Mouse (Mus musculus): ENCODE results near the gene Epor. TPM values are rescaled to one million over a fixed set of nuclear protein-coding genes. Genes with fewer than 3 reads are reported as not detected.

The Epor gene
- total and polyA plus RNA-seq, 3 experiments: 1.1 to 2.5 (median 1.4) TPM

GRCm38 (mm10) chr9:21948790-21949189, 14.5 kb downstream of the Epor start:
- no peak overlapping the region for H3K27ac ChIP-seq
- intact Hi-C loops (cut with DNase I): no loop called here
- no peaks in the 10 kb centered on the region for H3K4me1 ChIP-seq (ENCODE audit: control insufficient read depth, insufficient read depth, low read length)
- H3K79me2 ChIP-seq (replicated peaks; ENCODE audit: control insufficient read depth, insufficient read depth, low read length): no peaks in the 10 kb centered on the region
- TF ChIP-seq CTCF (IDR thresholded peaks at IDR 0.05) (no peak), POLR2A (IDR thresholded peaks at IDR 0.05; ENCODE audit: insufficient read depth, low read depth, low read length) (no peak), EP300 (IDR thresholded peaks at IDR 0.05; ENCODE audit: insufficient read depth, low read depth, low read length) (no peak)
- DNase-seq: no peak
- no peaks in the 10 kb centered on the region for H3K36me3 ChIP-seq (ENCODE audit: control insufficient read depth, insufficient read depth, low read length)
- H3K4me3 ChIP-seq: no peak overlapping the region
- WGBS: 63% methylated on average over 6 of the region's 6 CpGs
- no peak overlapping the region for H3K9ac ChIP-seq (ENCODE audit: low read depth, low read length)
- H3K27me3 ChIP-seq (ENCODE audit: control insufficient read depth, insufficient read depth, low read length): peaks cover 2% of the 10 kb centered on the region; the same call in 1 of the 2 replicates

DNA sequence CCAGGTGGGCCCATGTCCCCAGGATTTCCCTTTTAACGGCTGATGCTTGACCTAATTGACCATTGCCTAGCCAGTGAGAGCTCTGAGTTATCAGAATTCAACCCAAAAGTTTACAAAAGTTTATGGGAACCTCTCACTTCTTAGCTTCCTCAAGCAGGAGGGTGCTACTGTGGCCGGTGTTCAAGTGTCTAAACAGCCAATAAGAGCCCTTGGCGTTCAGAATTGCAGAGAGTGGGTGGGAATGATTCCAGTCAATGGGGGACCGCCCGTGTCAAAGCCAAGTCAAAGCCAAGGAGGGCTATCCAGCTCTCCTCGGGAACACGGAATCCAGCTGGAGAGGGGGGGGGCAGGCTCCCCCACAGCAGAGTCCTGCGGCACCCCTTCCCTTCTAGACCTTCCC, 15.2 kb downstream of the Epor start:
- Histone ChIP-seq H3K79me2 (replicated peaks; ENCODE audit: control insufficient read depth, insufficient read depth, low read length) (no peaks in the 10 kb centered on the region), H3K36me3 (ENCODE audit: control insufficient read depth, insufficient read depth, low read length) (no peaks in the 10 kb centered on the region), H3K27ac (no peak overlapping the region), H3K4me1 (ENCODE audit: control insufficient read depth, insufficient read depth, low read length) (no peaks in the 10 kb centered on the region), H3K27me3 (ENCODE audit: control insufficient read depth, insufficient read depth, low read length) (peaks cover 5% of the 10 kb centered on the region), H3K4me3 (no peak overlapping the region), H3K9ac (ENCODE audit: low read depth, low read length) (no peak overlapping the region)
- no peak for TF ChIP-seq POLR2A (IDR thresholded peaks at IDR 0.05; ENCODE audit: insufficient read depth, low read depth, low read length)
- no peak for TF ChIP-seq EP300 (IDR thresholded peaks at IDR 0.05; ENCODE audit: insufficient read depth, low read depth, low read length)
- no peak for TF ChIP-seq CTCF (IDR thresholded peaks at IDR 0.05)
- DNase-seq: no peak
- intact Hi-C loops (cut with DNase I): no loop called here
- 46% methylated on average over 8 of the region's 8 CpGs for WGBS

DNA sequence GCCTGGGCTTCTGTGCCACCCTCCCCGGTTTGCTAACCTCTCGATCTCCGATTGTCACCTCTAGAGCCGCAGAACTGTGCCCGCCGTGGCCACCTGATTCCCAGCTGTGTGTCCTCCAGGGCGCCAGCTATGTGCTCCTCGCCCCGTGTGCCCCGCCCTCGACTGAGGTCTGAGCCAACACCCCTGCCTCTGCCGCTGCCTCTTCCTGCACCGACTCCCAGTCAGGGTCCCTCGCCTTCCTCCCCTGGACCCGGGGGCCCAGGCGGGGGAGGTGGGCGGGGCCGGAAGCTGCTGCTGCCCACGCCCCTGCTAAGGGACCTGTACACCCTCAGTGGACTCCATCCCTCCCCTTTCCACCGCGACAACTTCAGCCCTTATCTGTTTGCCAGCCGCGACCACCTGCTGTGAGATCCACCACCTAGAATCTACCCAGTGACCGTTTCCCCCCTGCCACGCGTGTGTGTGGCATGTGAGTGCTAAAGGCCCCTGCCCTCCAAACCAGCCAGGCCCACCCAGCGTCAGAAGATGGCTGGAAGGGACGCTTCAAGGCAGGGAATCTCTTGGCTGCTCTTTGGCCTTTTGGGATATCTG, 15.7 kb downstream of the Epor start:
- TF ChIP-seq POLR2A (IDR thresholded peaks at IDR 0.05; ENCODE audit: insufficient read depth, low read depth, low read length) (no peak), CTCF (IDR thresholded peaks at IDR 0.05) (no peak), EP300 (IDR thresholded peaks at IDR 0.05; ENCODE audit: insufficient read depth, low read depth, low read length) (no peak)
- Histone ChIP-seq H3K79me2 (replicated peaks; ENCODE audit: control insufficient read depth, insufficient read depth, low read length) (no peaks in the 10 kb centered on the region), H3K27me3 (ENCODE audit: control insufficient read depth, insufficient read depth, low read length) (peaks cover 5% of the 10 kb centered on the region), H3K27ac (no peak overlapping the region), H3K4me1 (ENCODE audit: control insufficient read depth, insufficient read depth, low read length) (no peaks in the 10 kb centered on the region), H3K9ac (ENCODE audit: low read depth, low read length) (no peak overlapping the region), H3K4me3 (no peak overlapping the region), H3K36me3 (ENCODE audit: control insufficient read depth, insufficient read depth, low read length) (no peaks in the 10 kb centered on the region)
- WGBS: 8% methylated on average over 28 of the region's 28 CpGs
- intact Hi-C loops (cut with DNase I): no loop called here
- DNase-seq: no peak

DNA sequence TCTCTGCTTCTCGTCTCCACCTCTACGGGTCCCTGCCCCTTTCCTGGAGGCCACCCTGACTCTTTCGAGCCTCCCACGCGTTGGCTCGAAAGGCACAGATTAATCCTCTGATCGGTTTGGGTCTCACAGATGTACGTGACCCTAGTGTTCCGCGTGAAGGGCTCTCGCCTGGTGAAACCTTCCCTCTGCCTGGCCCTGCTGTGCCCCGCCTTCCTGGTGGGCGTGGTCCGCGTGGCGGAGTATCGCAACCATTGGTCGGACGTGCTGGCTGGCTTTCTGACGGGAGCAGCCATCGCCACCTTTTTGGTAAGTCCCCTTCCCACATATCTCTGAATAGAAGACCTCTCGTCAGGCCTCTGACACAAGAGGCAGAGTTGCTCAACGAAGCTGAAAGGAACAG, 19.0 kb downstream of the Epor start:
- no peak for TF ChIP-seq EP300 (IDR thresholded peaks at IDR 0.05; ENCODE audit: insufficient read depth, low read depth, low read length)
- TF ChIP-seq CTCF (IDR thresholded peaks at IDR 0.05): no peak
- TF ChIP-seq POLR2A (IDR thresholded peaks at IDR 0.05; ENCODE audit: insufficient read depth, low read depth, low read length): no peak
- no peaks in the 10 kb centered on the region for H3K79me2 ChIP-seq (replicated peaks; ENCODE audit: control insufficient read depth, insufficient read depth, low read length)
- 15% methylated on average over 23 of the region's 23 CpGs for WGBS
- H3K9ac ChIP-seq (ENCODE audit: low read depth, low read length): no peak overlapping the region
- DNase-seq: no peak
- no peaks in the 10 kb centered on the region for H3K4me1 ChIP-seq (ENCODE audit: control insufficient read depth, insufficient read depth, low read length)
- no peaks in the 10 kb centered on the region for H3K36me3 ChIP-seq (ENCODE audit: control insufficient read depth, insufficient read depth, low read length)
- H3K4me3 ChIP-seq: no peak overlapping the region
- H3K27ac ChIP-seq: no peak overlapping the region
- peaks cover 5% of the 10 kb centered on the region for H3K27me3 ChIP-seq (ENCODE audit: control insufficient read depth, insufficient read depth, low read length)
- intact Hi-C loops (cut with DNase I): no loop called here

DNA sequence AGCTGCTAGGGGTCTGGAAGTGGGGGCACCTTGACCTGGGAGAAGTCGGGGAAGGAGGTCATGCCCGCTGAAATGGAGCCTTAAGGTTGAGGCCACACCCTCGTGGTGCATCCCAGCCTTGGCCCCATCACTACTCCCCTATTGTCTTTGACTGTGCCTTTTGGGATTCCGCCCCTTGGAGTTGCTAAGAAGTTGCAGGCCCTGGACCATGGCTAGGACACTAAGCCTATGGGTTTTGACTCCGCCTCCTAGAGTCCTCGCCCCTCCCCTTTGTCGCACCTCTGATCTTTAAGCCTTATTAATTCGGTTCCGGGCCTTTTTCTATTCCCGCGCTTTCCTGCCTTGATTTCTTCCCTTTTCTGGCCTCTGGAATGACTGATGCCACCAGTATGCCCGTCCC, 19.7 kb downstream of the Epor start:
- DNase-seq: no peak
- intact Hi-C loops (cut with DNase I): no loop called here
- Histone ChIP-seq H3K27me3 (ENCODE audit: control insufficient read depth, insufficient read depth, low read length) (peaks cover 5% of the 10 kb centered on the region), H3K9ac (ENCODE audit: low read depth, low read length) (no peak overlapping the region), H3K79me2 (replicated peaks; ENCODE audit: control insufficient read depth, insufficient read depth, low read length) (no peaks in the 10 kb centered on the region), H3K4me1 (ENCODE audit: control insufficient read depth, insufficient read depth, low read length) (no peaks in the 10 kb centered on the region), H3K27ac (no peak overlapping the region), H3K4me3 (no peak overlapping the region), H3K36me3 (ENCODE audit: control insufficient read depth, insufficient read depth, low read length) (no peaks in the 10 kb centered on the region)
- TF ChIP-seq POLR2A (IDR thresholded peaks at IDR 0.05; ENCODE audit: insufficient read depth, low read depth, low read length) (no peak), EP300 (IDR thresholded peaks at IDR 0.05; ENCODE audit: insufficient read depth, low read depth, low read length) (no peak), CTCF (IDR thresholded peaks at IDR 0.05) (no peak)
- WGBS: 46% methylated on average over 12 of the region's 12 CpGs

GRCm38 (mm10) chr9:21943046-21943445, 20.3 kb downstream of the Epor start:
- no peak for TF ChIP-seq CTCF (IDR thresholded peaks at IDR 0.05)
- TF ChIP-seq POLR2A (IDR thresholded peaks at IDR 0.05; ENCODE audit: insufficient read depth, low read depth, low read length): no peak
- TF ChIP-seq EP300 (IDR thresholded peaks at IDR 0.05; ENCODE audit: insufficient read depth, low read depth, low read length): no peak
- Histone ChIP-seq H3K36me3 (ENCODE audit: control insufficient read depth, insufficient read depth, low read length) (no peaks in the 10 kb centered on the region), H3K27me3 (ENCODE audit: control insufficient read depth, insufficient read depth, low read length) (peaks cover 5% of the 10 kb centered on the region), H3K4me3 (no peak overlapping the region), H3K27ac (no peak overlapping the region), H3K9ac (ENCODE audit: low read depth, low read length) (no peak overlapping the region), H3K79me2 (replicated peaks; ENCODE audit: control insufficient read depth, insufficient read depth, low read length) (no peaks in the 10 kb centered on the region), H3K4me1 (ENCODE audit: control insufficient read depth, insufficient read depth, low read length) (no peaks in the 10 kb centered on the region)
- 73% methylated on average over 11 of the region's 12 CpGs for WGBS
- intact Hi-C loops (cut with DNase I): no loop called here
- DNase-seq: no peak
